Mouse (Mus musculus): ENCODE data around the gene Ptges3l.

- TF ChIP-seq CTCF (IDR thresholded peaks at IDR 0.05; ENCODE audit: low read depth) (no peak), EP300 (optimal IDR thresholded peaks at IDR 0.05) (no peak)
Observed at GRCm38 (mm10) chr11:101458217-101458616, 33.1 kb upstream of the Ptges3l start.
